Mouse (Mus musculus) common myeloid progenitor, adult 5-6 weeks (primary cell): ENCODE measurements around the gene Eif4ebp2. TPM values are rescaled to one million over a fixed set of nuclear protein-coding genes. Genes with fewer than 3 reads are reported as not detected.

Source experiments
- ATAC-seq: replicated peaks from 2 replicates; pipeline ENCODE4 v1.8.0; 2016; ENCODE audit warnings: low read depth, mild to moderate bottlenecking, moderate TSS enrichment, inconsistent platforms; ENCODE audit not compliant: poor library complexity, severe bottlenecking
- total RNA-seq: library from RNA; stranded (forward); fragments of 200-1000, 187-1606 nt; gene quantifications from 2 replicates; pipeline ENCODE4 v1.2.3, GENCODE M21; 2017

Gene Eif4ebp2
- total RNA-seq = 17.7 and 29.8 TPM in 2 replicates

DNA sequence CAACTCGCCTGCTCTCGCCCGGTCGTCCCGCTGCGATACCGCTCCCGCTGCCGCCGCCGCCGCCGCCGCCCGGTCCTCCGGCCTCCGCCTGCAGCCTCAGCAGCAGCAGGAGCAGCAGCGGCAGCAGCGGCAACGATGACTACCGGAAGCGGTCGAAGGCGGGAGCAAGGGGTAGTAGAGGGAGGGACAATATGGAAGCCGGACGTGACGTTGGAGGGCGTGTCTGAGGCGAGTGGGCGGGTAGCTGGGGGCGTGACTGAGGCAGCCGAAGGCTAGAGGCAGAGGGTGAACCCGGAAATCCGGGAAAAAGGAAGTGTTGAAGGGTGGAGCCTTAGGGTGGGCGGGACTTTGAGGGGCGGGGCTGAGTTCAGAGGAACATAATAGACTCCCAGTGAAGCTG is at the start of gene Eif4ebp2:
TSS of gene Eif4ebp2 (minus strand) at position 17 of the 400 bp plus-strand sequence.
- peak; percentile 93 for ATAC-seq

DNA sequence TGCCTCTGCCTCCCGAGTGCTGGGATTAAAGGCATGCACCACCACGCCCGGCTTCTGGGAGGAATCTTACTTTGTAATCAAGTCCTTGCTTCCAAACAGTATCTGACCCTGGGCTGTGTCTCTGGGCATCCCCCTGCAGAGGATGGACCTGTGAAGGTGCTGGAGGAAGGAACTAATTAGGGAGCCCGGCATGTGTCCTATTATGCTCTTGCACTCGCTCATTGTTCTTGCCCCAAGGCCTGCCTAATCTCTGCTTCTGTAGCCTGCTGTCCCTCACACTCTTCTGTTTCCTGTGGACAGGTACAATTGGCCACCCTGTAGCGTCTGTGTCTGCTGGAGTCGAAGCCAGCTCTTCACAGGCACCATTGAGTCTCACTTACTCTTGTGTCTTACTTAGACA is 48.3 kb upstream of the Eif4ebp2 start:
- ATAC-seq = no peak

DNA sequence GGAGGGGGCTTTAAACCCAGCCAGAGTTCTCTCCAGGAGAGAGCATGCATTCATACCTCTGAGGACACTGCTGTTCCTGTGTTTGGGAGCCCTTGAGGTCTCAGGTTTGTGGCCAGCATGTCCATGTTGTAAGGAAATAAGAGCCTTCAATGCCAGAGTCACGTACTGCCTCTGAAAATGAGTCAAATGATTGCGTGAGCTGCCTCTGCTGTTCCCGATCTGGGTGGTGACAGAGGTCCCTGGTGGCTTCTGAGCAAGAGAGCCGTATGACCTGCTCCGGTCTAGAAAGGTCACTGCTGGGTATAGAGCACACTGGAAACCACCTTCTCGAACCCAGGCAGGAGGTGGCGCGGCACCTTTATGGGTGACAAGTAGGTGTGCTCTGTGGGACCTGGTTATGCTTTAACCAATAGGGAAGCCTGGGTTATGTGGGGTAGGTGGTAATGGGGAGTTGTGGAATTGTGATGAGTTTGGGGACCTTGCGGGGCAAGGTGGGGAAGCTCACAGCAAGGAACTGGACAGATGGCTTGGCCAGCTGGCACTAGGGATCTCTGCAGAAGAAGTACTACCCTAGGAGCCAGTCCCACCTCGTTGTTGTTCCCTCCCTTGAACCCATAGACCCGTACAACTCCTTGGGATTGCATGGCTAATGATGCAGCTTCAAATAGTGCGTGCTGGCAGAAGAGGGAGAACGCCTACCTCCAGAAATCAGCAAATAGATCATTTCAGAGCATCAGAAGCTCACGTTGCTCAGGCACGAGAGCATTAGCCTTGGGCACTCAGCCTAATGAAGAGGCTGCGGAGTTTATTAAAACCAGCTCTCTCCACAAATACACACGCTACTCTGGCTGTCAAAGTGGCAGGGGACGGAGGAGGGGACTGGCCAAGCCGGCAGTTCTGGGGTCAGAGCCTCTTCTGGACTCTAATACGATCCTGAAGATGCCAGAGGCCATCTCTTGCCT is 47.3 kb upstream of the Eif4ebp2 start:
- no peak for ATAC-seq

DNA sequence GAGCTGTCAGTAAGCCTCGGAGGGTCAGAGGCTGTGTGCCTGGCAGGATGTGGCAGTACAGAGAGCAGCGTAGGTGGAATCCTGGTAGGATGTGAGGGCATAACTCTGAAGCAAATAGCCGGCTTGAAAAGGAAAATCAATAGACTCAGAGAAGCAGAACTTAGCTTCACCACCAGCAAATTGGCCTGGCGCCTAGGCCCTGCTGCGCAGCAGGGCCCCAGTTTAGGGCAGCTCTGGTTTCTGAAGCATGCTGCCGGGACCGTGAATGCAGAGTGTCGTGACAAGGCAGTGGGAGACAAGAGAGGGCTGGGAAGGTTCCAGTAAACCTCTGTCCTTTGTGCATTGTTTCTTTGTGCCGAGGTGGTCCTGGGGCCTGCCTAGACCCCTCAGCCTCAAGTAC is 43.8 kb upstream of the Eif4ebp2 start:
- ATAC-seq = no peak

GRCm38 (mm10) chr10:61495461-61495860 is 43.0 kb upstream of the Eif4ebp2 start:
- no peak for ATAC-seq

DNA sequence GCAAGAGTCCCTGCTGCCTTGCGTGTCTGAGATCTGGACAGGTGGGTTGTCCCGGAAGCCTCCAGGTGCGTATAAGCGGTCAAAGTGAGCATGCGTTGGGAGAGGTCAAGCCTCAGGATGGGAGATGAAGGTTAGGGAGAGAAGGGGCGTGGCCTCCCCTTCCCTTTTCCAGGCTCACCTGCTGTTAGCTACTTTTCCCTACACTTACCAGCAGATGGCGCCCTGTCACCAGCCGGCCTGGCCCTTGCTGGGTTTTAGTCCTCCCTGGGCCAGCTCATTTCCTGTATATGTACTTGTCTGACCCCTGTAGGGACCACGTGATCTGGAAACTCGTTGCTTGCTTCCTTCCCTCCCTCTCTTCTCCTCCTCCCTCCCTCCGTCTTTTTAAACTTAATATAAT is 39.6 kb upstream of the Eif4ebp2 start:
- ATAC-seq = peak; percentile 95

DNA sequence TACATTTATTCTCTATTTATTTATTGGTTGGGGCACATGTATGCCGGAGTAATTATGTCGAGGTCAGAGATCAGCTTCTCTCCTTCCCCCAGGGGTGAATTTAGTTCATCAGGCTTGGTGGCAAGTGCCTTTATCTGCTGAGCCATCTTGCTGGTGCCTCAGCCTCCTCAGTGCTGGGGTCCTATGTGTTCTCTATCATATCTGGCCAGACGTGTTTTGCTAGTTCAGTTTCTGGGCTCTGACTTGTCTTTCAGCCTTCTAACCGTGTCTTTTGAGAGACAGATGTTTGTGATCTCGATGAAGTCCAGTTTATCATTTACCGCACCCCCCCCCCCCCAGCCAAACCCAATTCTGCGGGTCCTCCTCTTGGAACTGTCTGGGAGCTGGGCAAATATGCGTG is 39.1 kb upstream of the Eif4ebp2 start:
- peak; percentile 45; the same call in 1 of the 2 replicates for ATAC-seq

GRCm38 (mm10) chr10:61488522-61489110 is 36.2 kb upstream of the Eif4ebp2 start:
- no peak for ATAC-seq

GRCm38 (mm10) chr10:61486551-61487339 is 34.3 kb upstream of the Eif4ebp2 start:
- no peak for ATAC-seq

DNA sequence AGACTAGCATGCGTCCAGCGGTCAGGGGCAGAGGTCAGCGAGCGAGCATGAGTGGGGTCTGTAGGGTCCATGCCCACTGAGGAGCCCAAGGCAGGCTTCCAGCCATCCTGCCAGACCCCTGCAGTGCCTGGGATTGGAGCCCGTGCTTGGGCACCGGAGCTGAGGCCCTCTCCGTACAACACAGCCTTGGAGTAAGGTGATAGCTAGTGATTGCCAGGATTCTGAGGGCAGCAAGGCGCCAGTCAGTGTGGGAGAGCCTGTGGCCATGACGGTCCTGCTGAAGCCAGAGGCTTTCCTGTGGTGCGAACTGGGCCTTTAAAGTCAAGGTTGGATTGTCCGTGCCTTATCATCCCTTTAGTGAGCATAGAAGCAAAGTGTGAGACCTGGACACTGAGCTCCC is 32.3 kb upstream of the Eif4ebp2 start:
- ATAC-seq = no peak

GRCm38 (mm10) chr10:61482771-61483170 is 30.3 kb upstream of the Eif4ebp2 start:
- ATAC-seq = no peak

DNA sequence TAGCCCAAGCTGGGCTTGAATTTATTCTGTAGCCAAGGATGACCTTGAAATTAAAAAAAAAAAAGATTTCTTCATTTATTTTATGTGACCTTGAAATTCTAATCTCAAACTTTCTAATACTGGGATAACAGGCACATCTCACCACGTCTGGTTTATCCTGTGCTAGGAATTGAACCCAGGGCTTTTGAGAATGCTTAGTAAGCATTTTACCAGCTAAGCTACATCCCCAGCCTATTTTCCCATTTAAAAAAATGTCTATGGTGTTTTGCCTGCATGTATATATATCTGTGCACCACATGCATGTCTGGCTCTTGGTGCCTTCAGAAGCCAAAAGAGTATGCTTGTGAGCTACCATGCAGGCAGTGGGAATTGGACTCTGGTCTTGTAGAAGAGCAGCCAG is 28.0 kb upstream of the Eif4ebp2 start:
- no peak for ATAC-seq

- ATAC-seq = no peak
These were observed 27.5 kb upstream of the Eif4ebp2 start for GRCm38 (mm10) chr10:61479927-61480326.

DNA sequence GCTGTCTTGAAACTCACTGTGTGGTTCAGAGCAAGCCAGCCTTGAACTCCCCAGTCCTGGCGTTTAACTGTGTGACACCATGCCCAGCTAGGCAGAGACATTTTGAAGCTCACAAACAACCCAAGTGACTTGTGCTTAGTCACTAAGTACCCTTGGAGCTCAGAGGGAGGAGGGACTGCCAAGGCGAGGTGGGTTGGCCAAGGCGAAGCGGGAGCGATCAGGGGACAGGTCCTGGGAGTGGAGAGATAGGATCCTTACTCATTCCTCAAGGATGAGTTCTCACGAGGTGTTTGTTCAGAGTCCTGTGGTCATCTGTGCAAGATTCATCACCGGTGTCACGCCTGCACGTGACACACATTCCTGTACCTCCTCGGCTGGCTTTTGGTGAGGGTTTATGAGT is 27.0 kb upstream of the Eif4ebp2 start:
- ATAC-seq = no peak

DNA sequence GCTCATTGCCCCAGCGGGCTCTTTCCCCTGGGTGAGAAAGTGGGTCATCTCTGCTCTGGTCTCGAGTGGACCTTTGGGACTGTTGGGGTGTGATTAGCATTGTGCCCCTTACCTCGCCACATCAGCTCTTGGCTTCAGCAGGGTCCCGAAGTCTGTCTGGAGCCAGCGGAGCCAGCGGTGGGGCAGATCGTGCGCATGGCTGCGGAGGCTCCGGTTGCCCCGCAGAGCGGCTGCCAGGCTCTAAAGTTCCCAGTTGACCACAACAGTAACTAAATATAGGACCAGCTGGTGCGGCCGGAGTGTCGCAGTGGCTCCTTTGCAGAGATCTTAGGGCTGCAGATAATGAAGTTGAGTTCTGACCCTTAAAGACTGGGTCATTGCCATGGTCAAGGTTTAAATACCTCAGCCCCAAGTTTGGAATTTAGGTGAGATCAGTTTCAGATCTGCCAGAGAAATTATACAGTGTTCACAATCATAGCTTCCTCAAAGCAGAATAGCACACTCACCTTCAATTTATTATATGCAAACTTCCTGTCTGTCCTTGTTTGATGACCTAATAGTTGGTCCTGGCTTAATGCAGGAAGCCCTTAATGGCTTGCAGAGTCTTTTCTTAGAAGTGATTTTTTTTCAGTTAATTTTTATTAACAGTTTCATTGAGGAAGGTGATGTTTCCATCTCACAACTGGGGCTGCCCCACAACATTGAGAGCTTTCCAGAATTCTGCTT is 24.1 kb upstream of the Eif4ebp2 start:
- ATAC-seq = 0 out of 2 replicates have a peak, but pooled peaks have one; percentile 9

- ATAC-seq = peak; percentile 95
These were observed 23.4 kb upstream of the Eif4ebp2 start, which contains the start of gene Lrrc20 for GRCm38 (mm10) chr10:61475594-61476439. Lrrc20 (plus strand) TSS chr10:61475801.

DNA sequence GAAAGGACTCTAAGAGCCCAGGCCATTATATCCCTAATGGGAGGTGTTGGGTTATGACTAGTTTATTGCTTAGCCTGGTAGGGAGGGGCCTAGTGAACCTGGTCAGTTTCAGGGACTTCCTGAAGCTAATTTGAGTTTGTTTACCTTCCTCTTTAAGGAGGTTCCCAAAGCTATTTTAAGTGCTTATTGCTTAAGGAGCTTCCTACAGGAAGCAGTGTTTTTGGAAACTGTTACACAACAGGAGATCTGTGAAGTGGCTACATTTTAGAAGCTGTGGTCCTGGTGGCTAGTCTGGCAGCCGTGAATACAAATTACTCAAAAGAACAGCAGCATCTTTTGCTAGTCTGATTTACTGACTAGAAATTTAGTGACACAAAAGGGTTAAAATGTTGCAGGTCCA is 21.9 kb upstream of the Eif4ebp2 start:
- ATAC-seq = 0 out of 2 replicates have a peak, but pooled peaks have one; percentile 6

DNA sequence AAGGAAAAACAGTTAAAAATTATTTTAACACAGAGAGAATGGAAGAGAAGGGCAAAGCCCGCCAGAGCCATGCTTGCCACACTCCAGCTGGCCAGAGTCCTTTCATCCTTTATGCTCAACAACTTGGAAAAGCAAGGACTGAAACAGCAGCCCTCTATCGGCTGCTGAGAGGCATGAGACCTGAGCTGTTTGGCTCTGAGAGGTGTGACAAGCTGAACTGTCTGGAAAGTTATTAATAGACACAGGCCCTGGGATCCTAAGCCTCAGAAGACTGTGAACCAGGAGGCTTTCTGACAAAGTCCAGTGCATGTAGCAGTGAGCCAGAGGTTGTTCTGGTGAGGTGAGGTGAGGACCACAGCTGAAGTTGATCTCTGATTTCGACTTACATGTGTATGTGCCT is 21.2 kb upstream of the Eif4ebp2 start:
- no peak for ATAC-seq

- ATAC-seq = no peak
These were observed 16.4 kb upstream of the Eif4ebp2 start for GRCm38 (mm10) chr10:61468900-61469299.
